Mouse (Mus musculus): ENCODE results near the gene Plek2.
A peak's percentile ranks its signal among the peaks of the same experiment; 100 is the strongest.
"Not testable (repeated sequence)": the region's sequence is repeated elsewhere in the genome, so short reads cannot be mapped to it uniquely, and the experiment has no call there.

The Plek2 gene

GRCm38 (mm10) chr12:78906707-78907162 lies at the start of gene Plek2:
Plek2 (minus strand) TSS chr12:78906964.
- DNase-seq (ENCODE audit: low read depth, low spot score) = peak; percentile 53

- no peak for DNase-seq (ENCODE audit: low read depth, low spot score)
Measured at GRCm38 (mm10) chr12:78956405-78956804, 49.6 kb upstream of the Plek2 start.

- DNase-seq (ENCODE audit: low read depth, low spot score) = no peak
Measured at GRCm38 (mm10) chr12:78952484-78952883, 45.7 kb upstream of the Plek2 start.

- DNase-seq (ENCODE audit: low read depth, low spot score) = no peak
Measured at GRCm38 (mm10) chr12:78952053-78952452, 45.3 kb upstream of the Plek2 start.

GRCm38 (mm10) chr12:78947661-78948060 lies 40.9 kb upstream of the Plek2 start:
- DNase-seq (ENCODE audit: low read depth, low spot score) = no peak

- peak; percentile 27 for DNase-seq (ENCODE audit: low read depth, low spot score)
Measured at GRCm38 (mm10) chr12:78947161-78947560, 40.4 kb upstream of the Plek2 start.

- DNase-seq (ENCODE audit: low read depth, low spot score) = no peak
Measured at GRCm38 (mm10) chr12:78942931-78943330, 36.2 kb upstream of the Plek2 start.

- peak; percentile 10 for DNase-seq (ENCODE audit: low read depth, low spot score)
Measured at GRCm38 (mm10) chr12:78940081-78940480, 33.3 kb upstream of the Plek2 start.

- DNase-seq (ENCODE audit: low read depth, low spot score) = no peak
Measured at GRCm38 (mm10) chr12:78939393-78940037, 32.8 kb upstream of the Plek2 start.

GRCm38 (mm10) chr12:78936494-78936893 lies 29.7 kb upstream of the Plek2 start:
- no peak for DNase-seq (ENCODE audit: low read depth, low spot score)

GRCm38 (mm10) chr12:78929900-78930299 lies 23.1 kb upstream of the Plek2 start:
- no peak for DNase-seq (ENCODE audit: low read depth, low spot score)

- no peak for DNase-seq (ENCODE audit: low read depth, low spot score)
Measured at GRCm38 (mm10) chr12:78927287-78927686, 20.5 kb upstream of the Plek2 start.

- DNase-seq (ENCODE audit: low read depth, low spot score) = no peak
Measured at GRCm38 (mm10) chr12:78923539-78924189, 16.9 kb upstream of the Plek2 start.

- DNase-seq (ENCODE audit: low read depth, low spot score) = not testable (repeated sequence)
Measured at GRCm38 (mm10) chr12:78922977-78923376, 16.2 kb upstream of the Plek2 start.

- no peak for DNase-seq (ENCODE audit: low read depth, low spot score)
Measured at GRCm38 (mm10) chr12:78922058-78922457, 15.3 kb upstream of the Plek2 start.

- DNase-seq (ENCODE audit: low read depth, low spot score) = no peak
Measured at GRCm38 (mm10) chr12:78921421-78921820, 14.7 kb upstream of the Plek2 start.

- peak; percentile 85 for DNase-seq (ENCODE audit: low read depth, low spot score)
Measured at GRCm38 (mm10) chr12:78919079-78919712, 12.4 kb upstream of the Plek2 start.

- DNase-seq (ENCODE audit: low read depth, low spot score) = peak; percentile 89
Measured at GRCm38 (mm10) chr12:78918227-78919078, 11.7 kb upstream of the Plek2 start.

GRCm38 (mm10) chr12:78916278-78916677 lies 9.5 kb upstream of the Plek2 start:
- DNase-seq (ENCODE audit: low read depth, low spot score) = no peak

GRCm38 (mm10) chr12:78915561-78915960 lies 8.8 kb upstream of the Plek2 start:
- no peak for DNase-seq (ENCODE audit: low read depth, low spot score)

GRCm38 (mm10) chr12:78914458-78914857 lies 7.7 kb upstream of the Plek2 start:
- DNase-seq (ENCODE audit: low read depth, low spot score) = no peak

Measured in CD4-positive helper T cell, adult 2 months (primary cell).